Mouse (Mus musculus): ENCODE measurements around the gene Tomm70a. TPM values are rescaled to one million over a fixed set of nuclear protein-coding genes. Genes with fewer than 3 reads are reported as not detected.
A peak's percentile ranks its signal among the peaks of the same experiment; 100 is the strongest.

The Tomm70a gene
- total and polyA plus RNA-seq, 3 experiments, result 112 to 194 (median 129) TPM

- peak; percentile 61 for DNase-seq (ENCODE audit: extremely low read depth)
- no peaks in the 10 kb centered on the region for H3K79me2 ChIP-seq (replicated peaks; ENCODE audit: control insufficient read depth, extremely low read depth, insufficient read depth, poor library complexity, severe bottlenecking)
- H3K4me1 ChIP-seq (ENCODE audit: control insufficient read depth in 1 of 2, insufficient read depth in 2 of 2), result peaks cover 2 to 5% of the 10 kb centered on the region in 2 experiments; a peak in 3 of 4 replicates
- in situ Hi-C loops (cut with MboI; ENCODE audit: low pct_ligation_motif_present, low pct_unique_long_range_greater_than_20kb, low sequenced_read_pairs), result loop anchor here (25.0 kb wide), 1 partner anchor 271 kb away; no protein-coding TSS in a partner anchor
- dilution Hi-C loops (cut with MboI; ENCODE audit: extremely low pct_ligation_motif_present, extremely low pct_unique_long_range_greater_than_20kb, low sequenced_read_pairs), result no loop called here
- H3K27ac ChIP-seq (ENCODE audit: insufficient read depth, low read depth), result no peak overlapping the region
- TF ChIP-seq JUN (IDR thresholded peaks at IDR 0.05; ENCODE audit: insufficient read depth, low read depth, low read length) (no peak), BHLHE40 (IDR thresholded peaks at IDR 0.05; ENCODE audit: low read depth, low read length) (no peak), EP300 (IDR thresholded peaks at IDR 0.05; ENCODE audit: low read length) (no peak), SMC3 (IDR thresholded peaks at IDR 0.05; ENCODE audit: low read depth, low read length) (peak; percentile 86), MXI1 (IDR thresholded peaks at IDR 0.05; ENCODE audit: low read depth, low read length) (no peak; the same call in 1 of the 2 replicates), CHD1 (IDR thresholded peaks at IDR 0.05; ENCODE audit: low read depth, low read length) (no peak), HCFC1 (IDR thresholded peaks at IDR 0.05; ENCODE audit: low read depth, low read length) (no peak), RAD21 (IDR thresholded peaks at IDR 0.05; ENCODE audit: low read depth, low read length) (peak; percentile 90), CTCF (conservative IDR thresholded peaks at IDR 0.05 in 1 of 2, IDR thresholded peaks at IDR 0.05 in 1 of 2; ENCODE audit: low read depth in 2 of 2, low read length in 2 of 2) (peak in 1 of 2 experiments; percentile 92; a peak in 2 of 4 replicates), GABPA (IDR thresholded peaks at IDR 0.05; ENCODE audit: insufficient replicate concordance, low read depth, low read length) (no peak), MAZ (IDR thresholded peaks at IDR 0.05; ENCODE audit: low read depth, low read length) (0 out of 2 replicates have a peak, but pooled peaks have one; percentile 53)
- H3K4me3 ChIP-seq (replicated peaks in 1 of 3; ENCODE audit: low read depth in 2 of 3, low read length in 2 of 3, poor library complexity in 1 of 3), result no peak overlapping the region
- H3K9ac ChIP-seq (ENCODE audit: insufficient read depth, low read depth), result no peak overlapping the region
- H3K27me3 ChIP-seq (replicated peaks), result peaks cover 20% of the 10 kb centered on the region
- no peaks in the 10 kb centered on the region for H3K36me3 ChIP-seq (replicated peaks in 1 of 2; ENCODE audit: control insufficient read depth in 1 of 2, insufficient read depth in 1 of 2, low read length in 1 of 2)
- no peak overlapping the region for H3K4me2 ChIP-seq (ENCODE audit: insufficient read depth, low read depth, poor library complexity, severe bottlenecking)
- H3K9me3 ChIP-seq (replicated peaks; ENCODE audit: low read length), result no peaks in the 10 kb centered on the region
Measured at GRCm38 (mm10) chr16:57116066-57116465, 5.4 kb upstream of the Tomm70a start.

GRCm38 (mm10) chr16:57117562-57117961 lies 3.9 kb upstream of the Tomm70a start:
- Histone ChIP-seq H3K4me2 (ENCODE audit: insufficient read depth, low read depth, poor library complexity, severe bottlenecking) (0 out of 2 replicates have a peak overlapping the region, but pooled peaks have one; percentile 9), H3K27me3 (replicated peaks) (peaks cover 18% of the 10 kb centered on the region), H3K27ac (ENCODE audit: insufficient read depth, low read depth) (no peak overlapping the region), H3K4me1 (ENCODE audit: control insufficient read depth in 1 of 2, insufficient read depth in 2 of 2) (peaks cover 2 to 5% of the 10 kb centered on the region in 2 experiments; a peak in 3 of 4 replicates), H3K36me3 (replicated peaks in 1 of 2; ENCODE audit: control insufficient read depth in 1 of 2, insufficient read depth in 1 of 2, low read length in 1 of 2) (no peaks in the 10 kb centered on the region), H3K79me2 (replicated peaks; ENCODE audit: control insufficient read depth, extremely low read depth, insufficient read depth, poor library complexity, severe bottlenecking) (peaks cover 10% of the 10 kb centered on the region), H3K9me3 (replicated peaks; ENCODE audit: low read length) (no peaks in the 10 kb centered on the region), H3K4me3 (replicated peaks in 1 of 3; ENCODE audit: low read depth in 2 of 3, low read length in 2 of 3, poor library complexity in 1 of 3) (no peak overlapping the region), H3K9ac (ENCODE audit: insufficient read depth, low read depth) (no peak overlapping the region)
- DNase-seq (ENCODE audit: extremely low read depth), result no peak
- dilution Hi-C loops (cut with MboI; ENCODE audit: extremely low pct_ligation_motif_present, extremely low pct_unique_long_range_greater_than_20kb, low sequenced_read_pairs), result no loop called here
- in situ Hi-C loops (cut with MboI; ENCODE audit: low pct_ligation_motif_present, low pct_unique_long_range_greater_than_20kb, low sequenced_read_pairs), result loop anchor here (25.0 kb wide), 1 partner anchor 270 kb away; no protein-coding TSS in a partner anchor
- TF ChIP-seq SIN3A (IDR thresholded peaks at IDR 0.05; ENCODE audit: low read length) (no peak), USF1 (IDR thresholded peaks at IDR 0.05; ENCODE audit: low read depth, low read length) (no peak), JUND (conservative IDR thresholded peaks at IDR 0.05; ENCODE audit: low read depth, low read length) (no peak), SMC3 (IDR thresholded peaks at IDR 0.05; ENCODE audit: low read depth, low read length) (no peak), RAD21 (IDR thresholded peaks at IDR 0.05; ENCODE audit: low read depth, low read length) (no peak), CHD1 (IDR thresholded peaks at IDR 0.05; ENCODE audit: low read depth, low read length) (no peak), ELF1 (IDR thresholded peaks at IDR 0.05; ENCODE audit: low read depth, low read length) (no peak), NELFE (IDR thresholded peaks at IDR 0.05; ENCODE audit: low read depth, low read length) (no peak), MEF2A (IDR thresholded peaks at IDR 0.05; ENCODE audit: borderline replicate concordance, low read depth, low read length) (no peak), UBTF (IDR thresholded peaks at IDR 0.05; ENCODE audit: low read depth, low read length) (no peak), POLR2AphosphoS2 (IDR thresholded peaks at IDR 0.05; ENCODE audit: low read depth, low read length) (no peak), NRF1 (IDR thresholded peaks at IDR 0.05; ENCODE audit: low read depth, low read length) (no peak), IRF4 (IDR thresholded peaks at IDR 0.05; ENCODE audit: low read depth, low read length) (no peak), PAX5 (IDR thresholded peaks at IDR 0.05; ENCODE audit: low read length) (no peak), ZMIZ1 (IDR thresholded peaks at IDR 0.05; ENCODE audit: low read depth, low read length) (no peak), KAT2A (IDR thresholded peaks at IDR 0.05; ENCODE audit: insufficient replicate concordance, low read length) (no peak)
